Mouse (Mus musculus): ENCODE data around the gene Cldn34d.

- TF ChIP-seq KAT2A (conservative IDR thresholded peaks at IDR 0.05; ENCODE audit: low read depth, low read length) = no peak
- no peak for TF ChIP-seq CTCF (IDR thresholded peaks at IDR 0.05 in 2 of 3, conservative IDR thresholded peaks at IDR 0.05 in 1 of 3; ENCODE audit: control insufficient read depth in 1 of 3, insufficient read depth in 1 of 3, low read depth in 2 of 3, low read length in 3 of 3, poor library complexity in 1 of 3, severe bottlenecking in 1 of 3)
- no peak for TF ChIP-seq NRF1 (IDR thresholded peaks at IDR 0.05; ENCODE audit: insufficient read depth, low read depth, low read length, poor library complexity, severe bottlenecking)
- no peak for TF ChIP-seq ZC3H11A (IDR thresholded peaks at IDR 0.05; ENCODE audit: low read depth, low read length)
- TF ChIP-seq E2F4 (IDR thresholded peaks at IDR 0.05; ENCODE audit: borderline replicate concordance, low read depth, low read length) = no peak
- no peak for TF ChIP-seq SMC3 (IDR thresholded peaks at IDR 0.05; ENCODE audit: low read depth, low read length)
- TF ChIP-seq ZNF384 (IDR thresholded peaks at IDR 0.05; ENCODE audit: low read depth, low read length) = no peak
- no peak for TF ChIP-seq EP300 (IDR thresholded peaks at IDR 0.05; ENCODE audit: low read depth in 1 of 2, low read length in 2 of 2)
- TF ChIP-seq POLR2A (IDR thresholded peaks at IDR 0.05; ENCODE audit: control insufficient read depth in 1 of 2, insufficient read depth in 1 of 2, low read depth in 1 of 2, low read length in 2 of 2, poor library complexity in 1 of 2) = no peak
- TF ChIP-seq ETS1 (IDR thresholded peaks at IDR 0.05; ENCODE audit: low read depth, low read length) = no peak
- no peak for TF ChIP-seq CHD2 (IDR thresholded peaks at IDR 0.05; ENCODE audit: low read length)
- no peak for TF ChIP-seq POLR2AphosphoS2 (IDR thresholded peaks at IDR 0.05; ENCODE audit: low read length)
Observed at GRCm38 (mm10) chrX:76602824-76603223, at the start of gene Cldn34d.

Measured in MEL (cell line).